Mouse (Mus musculus): ENCODE measurements at regions not wholly inside any gene's neighbourhood (a gene's known extent, or its start where the extent isn't known, plus 50 kb on each side); places are given as distances from the start of the nearest gene placed in this dataset.
A peak's percentile ranks its signal among the peaks of the same experiment; 100 is the strongest.

GRCm38 (mm10) chr15:31673038-31673437 lies 71.4 kb downstream of the Fam173b start:
- H3K27ac ChIP-seq (ENCODE audit: insufficient read depth, low read depth): no peak overlapping the region
- no peak for TF ChIP-seq ETS1 (conservative IDR thresholded peaks at IDR 0.05; ENCODE audit: low read depth, low read length)
- no peak for TF ChIP-seq ELF1 (IDR thresholded peaks at IDR 0.05; ENCODE audit: low read depth, low read length)
- no peak for TF ChIP-seq CHD2 (IDR thresholded peaks at IDR 0.05; ENCODE audit: low read length)
- no peak for TF ChIP-seq ZC3H11A (IDR thresholded peaks at IDR 0.05; ENCODE audit: low read depth, low read length)
- TF ChIP-seq CHD1 (IDR thresholded peaks at IDR 0.05; ENCODE audit: low read depth, low read length): no peak
- TF ChIP-seq MXI1 (IDR thresholded peaks at IDR 0.05; ENCODE audit: low read depth, low read length): no peak
- no peak for TF ChIP-seq MYC (IDR thresholded peaks at IDR 0.05; ENCODE audit: low read depth, low read length)
- TF ChIP-seq ZNF384 (IDR thresholded peaks at IDR 0.05; ENCODE audit: low read depth, low read length): no peak
- TF ChIP-seq BHLHE40 (IDR thresholded peaks at IDR 0.05; ENCODE audit: low read depth, low read length): no peak
- no peak for TF ChIP-seq RCOR1 (conservative IDR thresholded peaks at IDR 0.05; ENCODE audit: low read depth, low read length)
- no peak for TF ChIP-seq IRF4 (IDR thresholded peaks at IDR 0.05; ENCODE audit: low read depth, low read length)
- TF ChIP-seq NRF1 (IDR thresholded peaks at IDR 0.05; ENCODE audit: low read depth, low read length): no peak
- TF ChIP-seq NELFE (IDR thresholded peaks at IDR 0.05; ENCODE audit: low read depth, low read length): no peak
- TF ChIP-seq MAFK (IDR thresholded peaks at IDR 0.05; ENCODE audit: insufficient replicate concordance, low read length): 0 out of 2 replicates have a peak, but pooled peaks have one; percentile 12
- TF ChIP-seq ZMIZ1 (IDR thresholded peaks at IDR 0.05; ENCODE audit: low read depth, low read length): no peak
- peak; percentile 55 to 76 for TF ChIP-seq CTCF (conservative IDR thresholded peaks at IDR 0.05 in 1 of 2, IDR thresholded peaks at IDR 0.05 in 1 of 2; ENCODE audit: low read depth in 2 of 2, low read length in 2 of 2)
- TF ChIP-seq USF2 (conservative IDR thresholded peaks at IDR 0.05; ENCODE audit: low read depth, low read length): no peak
- no peak for TF ChIP-seq SIN3A (IDR thresholded peaks at IDR 0.05; ENCODE audit: low read length)
- TF ChIP-seq ZKSCAN1 (IDR thresholded peaks at IDR 0.05; ENCODE audit: borderline replicate concordance, low read depth, low read length): no peak
- TF ChIP-seq RAD21 (IDR thresholded peaks at IDR 0.05; ENCODE audit: low read depth, low read length): peak; percentile 78
- no peak for TF ChIP-seq TCF12 (IDR thresholded peaks at IDR 0.05; ENCODE audit: low read depth, low read length)
- no peak for TF ChIP-seq KAT2A (IDR thresholded peaks at IDR 0.05; ENCODE audit: insufficient replicate concordance, low read length)
- TF ChIP-seq SMC3 (IDR thresholded peaks at IDR 0.05; ENCODE audit: low read depth, low read length): peak; percentile 69
- no peak for TF ChIP-seq PAX5 (IDR thresholded peaks at IDR 0.05; ENCODE audit: low read length)
- no peak for TF ChIP-seq MEF2A (IDR thresholded peaks at IDR 0.05; ENCODE audit: borderline replicate concordance, low read depth, low read length)
- no peak for TF ChIP-seq E2F4 (IDR thresholded peaks at IDR 0.05; ENCODE audit: insufficient replicate concordance, low read depth, low read length)
- no peak for TF ChIP-seq JUN (IDR thresholded peaks at IDR 0.05; ENCODE audit: insufficient read depth, low read depth, low read length)
- no peak overlapping the region for H3K9ac ChIP-seq (ENCODE audit: insufficient read depth, low read depth)
- no peaks in the 10 kb centered on the region for H3K36me3 ChIP-seq (replicated peaks in 1 of 2; ENCODE audit: control insufficient read depth in 1 of 2, insufficient read depth in 1 of 2, low read length in 1 of 2)
- H3K4me3 ChIP-seq (replicated peaks in 1 of 3; ENCODE audit: low read depth in 2 of 3, low read length in 2 of 3, poor library complexity in 1 of 3): no peak overlapping the region
- peaks cover 0 to 4% of the 10 kb centered on the region in 2 experiments; a peak in 1 of 4 replicates for H3K4me1 ChIP-seq (ENCODE audit: control insufficient read depth in 1 of 2, insufficient read depth in 2 of 2)
- H3K79me2 ChIP-seq (replicated peaks; ENCODE audit: control insufficient read depth, extremely low read depth, insufficient read depth, poor library complexity, severe bottlenecking): no peaks in the 10 kb centered on the region
- in situ Hi-C loops (cut with MboI; ENCODE audit: low pct_ligation_motif_present, low pct_unique_long_range_greater_than_20kb, low sequenced_read_pairs) (no loop called here), dilution Hi-C loops (cut with MboI; ENCODE audit: extremely low pct_ligation_motif_present, extremely low pct_unique_long_range_greater_than_20kb, low sequenced_read_pairs) (no loop called here)
- DNase-seq (ENCODE audit: extremely low read depth): peak; percentile 51
- no peaks in the 10 kb centered on the region for H3K9me3 ChIP-seq (replicated peaks; ENCODE audit: low read length)
- H3K27me3 ChIP-seq (replicated peaks): no peaks in the 10 kb centered on the region
- no peak overlapping the region for H3K4me2 ChIP-seq (ENCODE audit: insufficient read depth, low read depth, poor library complexity, severe bottlenecking)

All from CH12.LX (cell line).